Mouse (Mus musculus) heart, embryonic 16.5 days (tissue): ENCODE results near the gene Acadm. TPM values are rescaled to one million over a fixed set of nuclear protein-coding genes. Genes with fewer than 3 reads are reported as not detected.
A peak's percentile ranks its signal among the peaks of the same experiment; 100 is the strongest.

Source experiments
- ATAC-seq: fragments of 200-750 bp; cut with Nextera tagmentation; replicated peaks from 2 replicates; pipeline ENCODE4 v1.8.0; 2017; ENCODE audit warnings: moderate number of reproducible peaks; ENCODE audit not compliant: insufficient read depth, low FRiP score; ENCODE audit errors: extremely low read depth
- H3K27ac ChIP-seq: fragments of 300-500 bp; sonication (generic); 2 replicates; pipeline ENCODE4 v1.5.1; 2014; ENCODE audit warnings: mild to moderate bottlenecking, low read length, control low read depth, moderate library complexity
- H3K27me3 ChIP-seq: fragments of 300-500 bp; sonication (generic); 2 replicates; pipeline ENCODE4 v1.6.1; 2014; ENCODE audit warnings: low read length, mixed read lengths; ENCODE audit not compliant: control insufficient read depth, insufficient read depth
- H3K36me3 ChIP-seq: fragments of 300-500 bp; sonication (generic); 2 replicates; pipeline ENCODE4 v1.6.1; 2014; ENCODE audit not compliant: control insufficient read depth, insufficient read depth
- H3K4me1 ChIP-seq: fragments of 300-500 bp; sonication (generic); 2 replicates; pipeline ENCODE4 v1.6.1; 2014; ENCODE audit warnings: low read length, mixed read lengths; ENCODE audit not compliant: control insufficient read depth, insufficient read depth
- H3K4me2 ChIP-seq: fragments of 300-500 bp; sonication (generic); 2 replicates; pipeline ENCODE4 v1.6.1; 2014; ENCODE audit warnings: low read depth, mild to moderate bottlenecking, control low read depth, low read length
- H3K4me3 ChIP-seq: fragments of 300-500 bp; sonication (generic); 2 replicates; pipeline ENCODE4 v1.5.1; 2014; ENCODE audit warnings: mild to moderate bottlenecking, control low read depth, low read length
- H3K9ac ChIP-seq: fragments of 300-500 bp; sonication (generic); 2 replicates; pipeline ENCODE4 v1.6.1; 2014; ENCODE audit warnings: low read length, control low read depth
- H3K9me3 ChIP-seq: fragments of 300-500 bp; sonication (generic); replicated peaks from 2 replicates; pipeline ENCODE4 v1.6.1; 2016; ENCODE audit warnings: low read length; ENCODE audit not compliant: control insufficient read depth
- WGBS: fragments of 180-500 bp; shearing (Covaris S2); extraction: QIAGEN DNeasy Blood & Tissue Kit; methylation state at CpG from one replicate; pipeline ENCODE4 v1.1.7; 2014; 5-methylcytosine and 5-hydroxymethylcytosine counted together
- polyA plus RNA-seq: library from polyadenylated mRNA; unstranded; fragments of >200 nt; fragmentation: Nextera tagmentation; extraction: Ambion mirVana; gene quantifications from 2 replicates; pipeline ENCODE4 v1.2.1, GENCODE M21; 2015

Acadm gene
- polyA plus RNA-seq, 1 experiment from 2014 or later = 384 TPM

DNA sequence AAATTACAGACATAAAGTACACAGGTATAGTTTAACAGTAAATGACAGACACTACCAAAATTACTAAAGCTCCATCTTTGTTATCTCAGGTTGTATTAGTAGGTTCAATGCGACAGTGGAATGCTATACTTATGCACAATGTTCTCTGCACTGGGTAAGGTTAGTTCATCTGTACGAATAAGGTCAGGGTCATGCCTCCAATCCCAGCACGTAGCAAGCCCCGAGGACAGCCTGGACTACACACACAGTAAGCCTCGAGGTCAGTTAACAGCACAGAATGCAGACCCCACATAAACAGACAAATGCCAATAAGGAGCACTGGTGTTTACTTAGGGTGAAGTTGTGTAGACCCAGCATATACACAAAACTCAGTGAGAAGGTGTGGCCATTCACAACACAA is 35.5 kb downstream of the Acadm start:
- Histone ChIP-seq H3K27ac (no peak overlapping the region), H3K36me3 (peaks cover 62% of the 10 kb centered on the region), H3K4me3 (peak overlapping the region; percentile 11; the same call in 1 of the 2 replicates), H3K4me1 (peaks cover 43% of the 10 kb centered on the region), H3K4me2 (peak overlapping the region; percentile 20), H3K9ac (peak overlapping the region; percentile 44), H3K27me3 (no peaks in the 10 kb centered on the region), H3K9me3 (no peaks in the 10 kb centered on the region)
- no peak for ATAC-seq
- 59% methylated on average over 5 of the region's 5 CpGs for WGBS

DNA sequence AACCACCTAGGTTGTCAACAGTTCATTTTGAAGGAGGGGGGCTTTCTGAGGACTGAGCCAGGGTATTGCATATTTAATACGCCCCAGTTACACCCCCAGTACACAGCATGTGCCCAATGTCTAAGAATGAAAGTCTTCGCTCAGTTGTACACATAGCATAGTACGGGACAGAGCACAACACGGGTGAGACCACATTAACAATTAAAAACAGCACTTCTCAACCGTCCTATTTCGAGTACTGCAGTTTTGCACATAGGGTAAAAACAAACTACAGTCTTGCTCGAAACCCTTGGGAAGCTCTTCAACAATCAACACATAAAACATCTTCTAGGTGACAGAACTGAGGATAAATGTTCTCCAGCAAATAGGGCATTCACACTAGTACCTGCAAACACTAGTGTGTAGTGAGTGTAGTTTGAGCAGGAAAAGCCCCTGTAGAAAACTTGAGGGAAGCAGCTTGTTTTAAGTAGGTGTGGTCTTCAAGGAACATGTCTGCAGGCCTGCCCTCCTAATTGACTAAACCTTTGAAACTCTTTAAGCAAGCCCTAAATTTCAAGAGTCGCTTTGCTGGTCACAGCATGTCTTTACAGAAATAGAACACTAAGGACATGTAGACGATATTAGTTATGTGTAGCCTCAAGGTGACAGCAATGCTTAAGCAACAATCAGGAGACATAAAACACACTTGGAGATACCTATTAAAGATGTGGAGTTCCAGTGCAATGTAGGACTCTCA is 38.1 kb downstream of the Acadm start, which contains the start of gene Msh4:
Gene Msh4, minus strand, starts transcription at position 3 of the 736 bp plus-strand sequence.
- Histone ChIP-seq H3K36me3 (peaks cover 66% of the 10 kb centered on the region), H3K4me3 (no peak within 1 kb of the TSS), H3K4me1 (peaks cover 40% of the 10 kb centered on the region), H3K9me3 (no peaks in the 10 kb centered on the region), H3K9ac (no peak within 1 kb of the TSS), H3K27me3 (no peaks in the 10 kb centered on the region), H3K4me2 (no peak within 1 kb of the TSS), H3K27ac (no peak within 1 kb of the TSS)
- WGBS = 79% methylated on average over 9 of the region's 9 CpGs
- ATAC-seq = peak; percentile 28; the same call in 1 of the 2 replicates

DNA sequence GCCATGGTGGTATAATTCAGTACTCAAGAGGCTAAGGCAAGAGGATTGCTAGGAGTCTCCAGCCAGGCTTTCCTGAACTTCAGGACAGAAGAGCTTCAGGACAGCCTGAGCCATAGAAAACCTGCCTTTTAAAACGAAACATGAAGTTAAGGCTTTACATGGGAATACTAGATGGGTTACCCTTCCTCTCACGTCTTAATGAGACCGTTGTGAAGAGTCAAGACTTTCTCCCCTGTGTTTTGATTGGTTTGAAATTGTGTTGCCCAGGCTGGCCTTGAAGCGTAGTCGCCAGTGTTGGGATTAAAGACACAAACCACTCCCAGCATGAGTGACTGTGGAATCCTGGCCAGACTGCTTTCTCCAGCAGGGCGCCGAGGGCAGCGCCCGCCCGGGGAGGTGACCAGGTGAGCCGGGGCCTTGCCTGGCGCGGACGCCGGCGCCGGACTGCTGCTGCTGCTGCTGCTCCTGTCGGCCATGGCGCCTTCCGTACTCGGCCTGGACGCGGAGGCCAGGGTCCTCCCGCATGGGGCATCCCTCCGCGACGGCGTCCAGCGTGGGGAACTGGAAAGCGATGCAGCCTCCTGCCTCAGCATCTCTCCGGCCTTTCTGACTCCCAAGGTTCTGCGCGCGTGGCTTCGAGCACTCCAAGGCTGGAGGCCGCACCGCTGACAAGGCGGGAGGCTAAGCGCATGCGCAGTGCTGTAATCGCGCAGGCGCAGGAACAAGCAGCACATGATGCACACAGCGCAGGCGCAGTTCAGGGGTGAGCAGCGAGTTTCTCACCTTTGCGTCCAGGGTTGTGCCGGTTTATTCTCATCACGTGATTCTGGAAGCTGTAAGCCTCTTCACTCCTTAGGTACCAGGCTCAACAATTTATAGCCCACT is 38.9 kb downstream of the Acadm start:
- ATAC-seq = peak; percentile 19; the same call in 1 of the 2 replicates
- no peak overlapping the region for H3K4me2 ChIP-seq
- no peak overlapping the region for H3K9ac ChIP-seq
- H3K36me3 ChIP-seq = peaks cover 58% of the 10 kb centered on the region
- no peak overlapping the region for H3K27ac ChIP-seq
- H3K4me1 ChIP-seq = peaks cover 32% of the 10 kb centered on the region
- H3K9me3 ChIP-seq = no peaks in the 10 kb centered on the region
- no peaks in the 10 kb centered on the region for H3K27me3 ChIP-seq
- no peak overlapping the region for H3K4me3 ChIP-seq
- WGBS = 84% methylated on average over 49 of the region's 49 CpGs

DNA sequence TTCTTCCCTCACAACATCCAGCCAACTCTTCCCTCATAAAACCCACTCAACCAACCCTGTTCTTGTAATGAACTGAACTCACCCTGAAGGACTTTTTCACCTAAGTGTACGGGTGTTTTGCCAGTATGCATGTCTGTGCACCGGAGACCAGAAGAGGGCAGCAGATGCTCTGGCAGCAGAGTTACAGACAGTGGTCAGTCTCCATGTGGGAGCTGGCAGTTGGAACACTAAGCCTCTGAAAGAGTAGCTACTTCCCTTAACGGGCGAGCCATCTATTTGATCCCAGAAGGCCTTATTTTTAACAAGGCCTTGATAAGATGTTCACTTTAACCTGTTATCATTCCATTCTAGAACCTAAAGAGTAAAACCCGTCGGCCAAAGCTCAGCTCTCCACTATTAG is 39.8 kb downstream of the Acadm start:
- H3K4me1 ChIP-seq = peaks cover 24% of the 10 kb centered on the region
- no peaks in the 10 kb centered on the region for H3K27me3 ChIP-seq
- ATAC-seq = 0 out of 2 replicates have a peak, but pooled peaks have one; percentile 52

DNA sequence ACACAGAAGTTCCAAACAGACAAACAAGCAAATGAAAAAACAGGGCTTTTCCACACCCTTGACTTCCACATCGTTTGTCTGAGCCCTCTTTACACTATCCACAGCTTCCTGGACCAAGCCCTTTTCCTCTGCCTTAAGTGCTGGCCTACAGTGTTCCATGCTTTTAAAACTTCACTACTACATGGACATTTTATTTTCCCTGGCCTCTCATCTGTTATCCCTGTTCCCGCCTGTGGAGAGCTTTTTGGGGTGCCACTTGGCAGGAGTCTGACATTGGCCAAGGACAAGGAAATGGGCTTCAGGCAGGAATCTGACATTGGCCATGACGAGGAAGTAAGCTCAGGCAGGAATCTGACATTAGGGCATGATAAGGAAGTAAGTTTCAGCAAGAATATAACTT is 41.8 kb downstream of the Acadm start:
- peaks cover 30% of the 10 kb centered on the region for H3K36me3 ChIP-seq
- H3K27ac ChIP-seq = no peak overlapping the region
- H3K9ac ChIP-seq = no peak overlapping the region
- 28% methylated on average over 3 of the region's 3 CpGs for WGBS
- H3K4me1 ChIP-seq = peaks cover 5% of the 10 kb centered on the region; the same call in 1 of the 2 replicates
- ATAC-seq = no peak
- no peaks in the 10 kb centered on the region for H3K9me3 ChIP-seq
- H3K27me3 ChIP-seq = no peaks in the 10 kb centered on the region
- no peak overlapping the region for H3K4me3 ChIP-seq
- no peak overlapping the region for H3K4me2 ChIP-seq

More for the DNA sequence above, 39.8 kb downstream of the Acadm start:
- Histone ChIP-seq H3K9me3 (no peaks in the 10 kb centered on the region), H3K4me2 (no peak overlapping the region), H3K36me3 (peaks cover 48% of the 10 kb centered on the region), H3K9ac (no peak overlapping the region), H3K4me3 (no peak overlapping the region), H3K27ac (no peak overlapping the region)
- 51% methylated on average over 6 of the region's 6 CpGs for WGBS

DNA sequence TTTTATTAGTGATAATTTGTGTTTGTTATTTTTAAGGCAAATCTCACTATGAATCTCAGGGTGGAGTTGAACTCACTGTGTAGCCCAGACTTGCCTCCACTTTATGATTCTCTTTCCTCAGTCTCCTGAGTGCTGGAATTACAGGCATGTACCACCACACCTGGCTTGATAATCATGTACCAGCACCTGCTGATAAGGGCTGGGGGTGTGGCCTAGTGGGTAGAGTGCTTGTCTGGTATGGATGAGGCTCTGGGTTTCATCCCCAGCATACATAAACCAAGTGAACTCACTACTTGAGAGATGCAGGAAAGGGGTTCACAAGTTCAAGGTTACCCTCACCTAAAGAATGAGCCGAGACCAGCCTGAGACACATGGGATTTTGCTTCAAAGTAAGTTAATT is 42.5 kb downstream of the Acadm start:
- no peak overlapping the region for H3K27ac ChIP-seq
- no peak for ATAC-seq
- peaks cover 3% of the 10 kb centered on the region; the same call in 1 of the 2 replicates for H3K4me1 ChIP-seq

GRCm38 (mm10) chr3:153897216-153897615 is 47.2 kb downstream of the Acadm start:
- no peak overlapping the region for H3K9ac ChIP-seq
- H3K4me3 ChIP-seq = no peak overlapping the region
- H3K27me3 ChIP-seq = no peaks in the 10 kb centered on the region
- no peaks in the 10 kb centered on the region; the same call in 1 of the 2 replicates for H3K4me1 ChIP-seq
- no peaks in the 10 kb centered on the region for H3K9me3 ChIP-seq
- no peak for ATAC-seq
- no peak overlapping the region for H3K27ac ChIP-seq
- WGBS = 60% methylated on average over 6 of the region's 6 CpGs
- H3K36me3 ChIP-seq = no peaks in the 10 kb centered on the region
- no peak overlapping the region for H3K4me2 ChIP-seq

More for the DNA sequence above, 42.5 kb downstream of the Acadm start:
- no peaks in the 10 kb centered on the region for H3K9me3 ChIP-seq
- peaks cover 26% of the 10 kb centered on the region for H3K36me3 ChIP-seq
- 64% methylated on average over 1 of the region's 1 CpGs for WGBS
- H3K4me2 ChIP-seq = no peak overlapping the region
- H3K4me3 ChIP-seq = no peak overlapping the region
- no peaks in the 10 kb centered on the region for H3K27me3 ChIP-seq
- no peak overlapping the region for H3K9ac ChIP-seq

- no peak overlapping the region for H3K4me2 ChIP-seq
- no peak overlapping the region for H3K4me3 ChIP-seq
- H3K36me3 ChIP-seq = no peaks in the 10 kb centered on the region
- no peaks in the 10 kb centered on the region for H3K4me1 ChIP-seq
- no peaks in the 10 kb centered on the region for H3K9me3 ChIP-seq
- no peaks in the 10 kb centered on the region for H3K27me3 ChIP-seq
- 80% methylated on average over 3 of the region's 3 CpGs for WGBS
- peak; percentile 62; the same call in 1 of the 2 replicates for ATAC-seq
- H3K9ac ChIP-seq = no peak overlapping the region
- H3K27ac ChIP-seq = no peak overlapping the region
Measured at GRCm38 (mm10) chr3:153895454-153895853, 49.0 kb downstream of the Acadm start.
